Mouse (Mus musculus): ENCODE measurements around the gene Ssna1. TPM values are rescaled to one million over a fixed set of nuclear protein-coding genes. Genes with fewer than 3 reads are reported as not detected.

The Ssna1 gene
- polyA plus RNA-seq, 1 experiment from 2014 or later: 157 TPM

DNA sequence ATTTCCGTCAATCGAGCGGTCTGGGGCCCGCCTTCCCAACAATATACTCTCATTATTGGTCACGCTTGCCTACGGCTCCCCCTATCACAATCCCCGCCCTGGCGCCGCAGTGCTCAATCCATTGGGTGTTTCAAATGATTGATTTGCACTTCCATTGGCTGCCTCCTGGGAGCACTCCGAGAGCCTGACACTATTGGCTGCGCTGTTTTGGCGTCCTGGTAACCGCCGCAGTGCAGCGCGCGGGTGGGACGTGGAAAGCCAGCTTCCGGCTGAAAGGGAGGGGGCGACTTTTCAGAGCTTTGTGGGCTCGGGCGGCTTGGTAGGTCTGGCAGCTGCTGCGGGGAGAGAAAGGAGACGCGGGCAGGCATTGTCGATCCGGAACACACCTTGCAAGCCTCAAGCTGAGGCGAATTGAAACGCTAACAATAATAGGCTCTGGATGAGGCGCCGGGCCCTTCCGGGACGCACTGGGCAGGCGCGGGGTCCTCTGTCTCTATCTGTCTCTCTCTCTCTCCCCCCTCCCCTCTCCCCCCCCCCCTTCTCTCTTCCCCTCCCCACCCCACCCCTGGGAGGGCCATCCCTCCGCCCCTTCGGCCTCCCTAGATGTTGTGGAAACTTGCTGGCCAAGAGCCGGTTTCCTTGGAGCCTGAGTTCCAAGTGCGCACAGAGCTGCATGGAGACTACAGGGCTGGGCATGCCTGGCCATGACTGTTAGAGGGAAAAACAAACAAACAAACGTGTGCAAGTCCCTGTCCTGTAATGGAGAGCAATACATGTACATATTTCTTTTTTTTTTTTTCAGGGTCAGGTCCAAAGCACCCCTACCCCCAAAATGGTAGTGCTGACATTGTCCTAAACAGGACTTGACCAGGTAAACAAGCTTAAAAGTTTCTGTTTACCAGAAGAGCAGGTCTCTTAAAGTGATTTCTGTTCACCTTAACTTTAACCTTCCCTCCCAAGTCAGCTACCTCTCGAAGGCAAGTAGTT, 47.2 kb downstream of the Ssna1 start:
- Histone ChIP-seq H3K4me1 (ENCODE audit: control insufficient read depth, insufficient read depth, low read length) (peaks cover 12% of the 10 kb centered on the region), H3K27ac (ENCODE audit: low read length) (peak overlapping the region; percentile 99), H3K4me3 (ENCODE audit: low read length) (peak overlapping the region; percentile 80), H3K9me3 (replicated peaks; ENCODE audit: control insufficient read depth, low read length) (no peaks in the 10 kb centered on the region), H3K27me3 (ENCODE audit: control insufficient read depth, insufficient read depth, low read length) (no peaks in the 10 kb centered on the region), H3K36me3 (ENCODE audit: control insufficient read depth, insufficient read depth) (peaks cover 7% of the 10 kb centered on the region; the same call in 1 of the 2 replicates), H3K9ac (ENCODE audit: low read length) (peak overlapping the region; percentile 81), H3K4me2 (ENCODE audit: low read depth, low read length) (peak overlapping the region; percentile 65)
- WGBS: 2% methylated on average over 41 of the region's 41 CpGs
- ATAC-seq (replicated peaks; ENCODE audit: extremely low read depth, insufficient read depth, low FRiP score): peak; percentile 93

DNA sequence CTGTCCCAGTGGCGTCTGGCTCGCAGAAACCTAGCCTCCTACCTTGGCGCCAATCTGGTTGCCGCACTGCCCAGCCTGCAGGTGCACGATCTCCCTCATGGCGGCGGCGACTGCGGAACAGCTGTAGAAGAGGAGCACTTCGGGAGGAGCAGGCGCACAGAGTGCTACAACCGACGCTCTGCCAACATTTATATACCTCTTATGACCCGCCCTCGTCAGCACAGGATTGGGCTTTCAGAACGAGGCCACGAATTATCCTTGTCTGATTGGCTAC, 47.8 kb downstream of the Ssna1 start, which contains the start of gene Tubb4b:
TSS of gene Tubb4b (minus strand) at position 211 of the 274 bp plus-strand sequence.
- Histone ChIP-seq H3K27me3 (ENCODE audit: control insufficient read depth, insufficient read depth, low read length) (no peaks in the 10 kb centered on the region), H3K9me3 (replicated peaks; ENCODE audit: control insufficient read depth, low read length) (no peaks in the 10 kb centered on the region), H3K4me2 (ENCODE audit: low read depth, low read length) (peak within 1 kb of the TSS; percentile 98), H3K27ac (ENCODE audit: low read length) (peak within 1 kb of the TSS; percentile 99), H3K4me1 (ENCODE audit: control insufficient read depth, insufficient read depth, low read length) (peaks cover 12% of the 10 kb centered on the region), H3K36me3 (ENCODE audit: control insufficient read depth, insufficient read depth) (peaks cover 7% of the 10 kb centered on the region; the same call in 1 of the 2 replicates), H3K4me3 (ENCODE audit: low read length) (peak within 1 kb of the TSS; percentile 80), H3K9ac (ENCODE audit: low read length) (peak within 1 kb of the TSS; percentile 89)
- under 1% methylated on average over 17 of the region's 17 CpGs for WGBS
- no peak for ATAC-seq (replicated peaks; ENCODE audit: extremely low read depth, insufficient read depth, low FRiP score)

DNA sequence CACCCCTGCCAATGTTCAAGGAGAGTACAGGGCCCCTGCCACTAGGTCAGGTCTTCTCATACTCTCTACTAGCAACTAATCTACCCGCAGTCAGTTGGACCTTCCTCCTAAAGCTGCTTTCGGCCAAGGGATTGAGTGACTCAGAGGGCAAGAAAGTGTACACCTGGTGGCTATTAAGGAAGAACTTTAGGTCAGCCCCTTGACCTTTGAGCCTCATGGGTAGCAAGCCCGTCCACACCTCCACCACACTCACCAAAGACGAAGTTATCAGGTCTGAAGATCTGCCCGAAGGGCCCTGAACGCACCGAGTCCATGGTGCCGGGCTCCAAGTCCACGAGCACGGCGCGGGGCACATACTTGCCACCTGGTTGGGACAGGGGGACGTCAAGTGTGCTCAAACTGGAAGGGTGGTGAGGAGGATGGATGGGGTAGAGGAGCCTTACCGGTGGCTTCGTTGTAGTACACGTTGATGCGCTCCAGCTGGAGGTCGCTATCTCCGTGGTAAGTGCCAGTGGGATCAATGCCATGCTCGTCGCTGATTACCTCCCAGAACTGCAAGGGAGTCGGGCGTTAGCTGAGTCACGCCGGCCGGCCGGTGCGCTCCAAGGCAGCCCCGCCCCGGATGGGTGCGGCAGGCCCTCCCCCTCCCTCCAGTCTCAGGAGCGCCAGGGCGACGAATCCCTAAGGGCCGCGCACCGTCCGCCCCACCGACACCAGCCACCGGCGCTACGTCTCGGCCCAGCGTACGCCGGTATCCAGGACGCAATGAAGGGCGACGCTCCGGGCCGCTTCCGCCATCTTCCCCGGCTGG, 48.4 kb downstream of the Ssna1 start:
- Histone ChIP-seq H3K9ac (ENCODE audit: low read length) (peak overlapping the region; percentile 89), H3K36me3 (ENCODE audit: control insufficient read depth, insufficient read depth) (peaks cover 7% of the 10 kb centered on the region; the same call in 1 of the 2 replicates), H3K4me3 (ENCODE audit: low read length) (peak overlapping the region; percentile 80), H3K27me3 (ENCODE audit: control insufficient read depth, insufficient read depth, low read length) (no peaks in the 10 kb centered on the region), H3K9me3 (replicated peaks; ENCODE audit: control insufficient read depth, low read length) (no peaks in the 10 kb centered on the region), H3K27ac (ENCODE audit: low read length) (peak overlapping the region; percentile 94), H3K4me1 (ENCODE audit: control insufficient read depth, insufficient read depth, low read length) (peaks cover 12% of the 10 kb centered on the region), H3K4me2 (ENCODE audit: low read depth, low read length) (peak overlapping the region; percentile 98)
- peak; percentile 33 for ATAC-seq (replicated peaks; ENCODE audit: extremely low read depth, insufficient read depth, low FRiP score)
- WGBS: 1% methylated on average over 52 of the region's 53 CpGs

DNA sequence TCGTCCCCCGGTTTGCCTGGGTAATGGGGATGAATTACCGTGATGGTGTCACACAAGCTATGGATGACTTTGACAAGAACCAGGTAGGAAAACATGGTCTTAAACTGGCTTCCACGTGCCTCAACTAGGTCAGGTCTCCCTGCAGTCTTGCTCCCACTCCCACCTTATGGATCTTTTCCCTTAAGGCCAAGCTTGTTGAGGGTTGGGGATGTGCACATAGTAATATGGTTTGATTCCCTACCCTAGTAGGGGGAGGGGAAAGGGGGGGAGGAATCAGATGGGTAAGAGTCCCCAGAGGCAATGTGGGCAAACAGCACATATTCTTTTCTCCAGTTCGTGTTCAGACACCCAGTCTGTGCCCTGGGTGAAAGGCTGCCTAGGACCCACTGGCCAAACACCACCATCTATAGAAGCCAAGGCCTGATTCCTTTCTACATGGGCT, 50.9 kb downstream of the Ssna1 start:
- Histone ChIP-seq H3K4me2 (ENCODE audit: low read depth, low read length) (no peak overlapping the region), H3K27me3 (ENCODE audit: control insufficient read depth, insufficient read depth, low read length) (no peaks in the 10 kb centered on the region), H3K27ac (ENCODE audit: low read length) (no peak overlapping the region), H3K36me3 (ENCODE audit: control insufficient read depth, insufficient read depth) (peaks cover 7% of the 10 kb centered on the region; the same call in 1 of the 2 replicates), H3K4me3 (ENCODE audit: low read length) (no peak overlapping the region), H3K4me1 (ENCODE audit: control insufficient read depth, insufficient read depth, low read length) (peaks cover 12% of the 10 kb centered on the region), H3K9ac (ENCODE audit: low read length) (no peak overlapping the region), H3K9me3 (replicated peaks; ENCODE audit: control insufficient read depth, low read length) (no peaks in the 10 kb centered on the region)
- ATAC-seq (replicated peaks; ENCODE audit: extremely low read depth, insufficient read depth, low FRiP score): no peak
- WGBS: 70% methylated on average over 5 of the region's 5 CpGs

Other genes with a start within 250 kb of the Ssna1 start
- 59.3 and 62.9 TPM in 2 replicates for gene Nsmf, start 218.1 kb downstream of the Ssna1 start, polyA plus RNA-seq (2015; fragmentation: Nextera tagmentation; extraction: Ambion mirVana)
- gene Entpd8, start 192.1 kb downstream of the Ssna1 start, polyA plus RNA-seq (2015; fragmentation: Nextera tagmentation; extraction: Ambion mirVana): 0.30 TPM in 1 of 2 replicates, not detected in the other
- gene Noxa1, start 177.3 kb downstream of the Ssna1 start, polyA plus RNA-seq (2015; fragmentation: Nextera tagmentation; extraction: Ambion mirVana): 0.19 TPM in 1 of 2 replicates, not detected in the other
- gene Nrarp, start 91.7 kb downstream of the Ssna1 start, polyA plus RNA-seq (2015; fragmentation: Nextera tagmentation; extraction: Ambion mirVana): 16.2 and 18.1 TPM in 2 replicates
- gene Tor4a, start 75.6 kb downstream of the Ssna1 start, polyA plus RNA-seq (2015; fragmentation: Nextera tagmentation; extraction: Ambion mirVana): 8.5 and 10.0 TPM in 2 replicates
- 79.1 and 81.9 TPM in 2 replicates for gene Nelfb, start 60.9 kb downstream of the Ssna1 start, polyA plus RNA-seq (2015; fragmentation: Nextera tagmentation; extraction: Ambion mirVana)
- gene Stpg3, start 57.8 kb downstream of the Ssna1 start, polyA plus RNA-seq (2015; fragmentation: Nextera tagmentation; extraction: Ambion mirVana): not detected in 2 replicates
- 1.1 TPM in 1 of 2 replicates, not detected in the other for gene Fam166a, start 53.7 kb downstream of the Ssna1 start, polyA plus RNA-seq (2015; fragmentation: Nextera tagmentation; extraction: Ambion mirVana)
- 474 and 482 TPM in 2 replicates for gene Tubb4b, start 47.7 kb downstream of the Ssna1 start, polyA plus RNA-seq (2015; fragmentation: Nextera tagmentation; extraction: Ambion mirVana)
- gene Slc34a3, start 38.1 kb downstream of the Ssna1 start, polyA plus RNA-seq (2015; fragmentation: Nextera tagmentation; extraction: Ambion mirVana): not detected in 2 replicates
- gene Rnf224, start 35.7 kb downstream of the Ssna1 start, polyA plus RNA-seq (2015; fragmentation: Nextera tagmentation; extraction: Ambion mirVana): not detected in 2 replicates
- gene Rnf208, start 30.2 kb downstream of the Ssna1 start, polyA plus RNA-seq (2015; fragmentation: Nextera tagmentation; extraction: Ambion mirVana): 3.7 and 5.2 TPM in 2 replicates
- gene Cysrt1, start 30.0 kb downstream of the Ssna1 start, polyA plus RNA-seq (2015; fragmentation: Nextera tagmentation; extraction: Ambion mirVana): 0.17 TPM in 1 of 2 replicates, not detected in the other
- gene AL732309.1, start 25.6 kb downstream of the Ssna1 start, polyA plus RNA-seq (2015; fragmentation: Nextera tagmentation; extraction: Ambion mirVana): 2.2 and 3.1 TPM in 2 replicates
- 15.1 and 16.4 TPM in 2 replicates for gene Tmem203, start 17.0 kb downstream of the Ssna1 start, polyA plus RNA-seq (2015; fragmentation: Nextera tagmentation; extraction: Ambion mirVana)
- 4.3 and 5.9 TPM in 2 replicates for gene Tprn, start 9.8 kb downstream of the Ssna1 start, polyA plus RNA-seq (2015; fragmentation: Nextera tagmentation; extraction: Ambion mirVana)
- 80.5 and 86.6 TPM in 2 replicates for gene Anapc2, start within 50 bp of the Ssna1 start, polyA plus RNA-seq (2015; fragmentation: Nextera tagmentation; extraction: Ambion mirVana)
- not detected in 2 replicates for gene Tmem210, start 15.7 kb upstream of the Ssna1 start, polyA plus RNA-seq (2015; fragmentation: Nextera tagmentation; extraction: Ambion mirVana)
- gene Lrrc26, start 17.5 kb upstream of the Ssna1 start, polyA plus RNA-seq (2015; fragmentation: Nextera tagmentation; extraction: Ambion mirVana): 0.89 and 1.2 TPM in 2 replicates
- gene Grin1, start 46.7 kb upstream of the Ssna1 start, polyA plus RNA-seq (2015; fragmentation: Nextera tagmentation; extraction: Ambion mirVana): 0.14 TPM in 1 of 2 replicates, not detected in the other
- gene Man1b1, start 59.9 kb upstream of the Ssna1 start, polyA plus RNA-seq (2015; fragmentation: Nextera tagmentation; extraction: Ambion mirVana): 24.7 and 28.4 TPM in 2 replicates
- 10.3 and 10.6 TPM in 2 replicates for gene Dpp7, start 83.9 kb upstream of the Ssna1 start, polyA plus RNA-seq (2015; fragmentation: Nextera tagmentation; extraction: Ambion mirVana)
- 18.8 and 19.3 TPM in 2 replicates for gene Uap1l1, start 93.2 kb upstream of the Ssna1 start, polyA plus RNA-seq (2015; fragmentation: Nextera tagmentation; extraction: Ambion mirVana)
- 21.1 and 22.5 TPM in 2 replicates for gene Sapcd2, start 99.9 kb upstream of the Ssna1 start, polyA plus RNA-seq (2015; fragmentation: Nextera tagmentation; extraction: Ambion mirVana)
- 3.4 and 4.0 TPM in 2 replicates for gene Entpd2, start 123.4 kb upstream of the Ssna1 start, polyA plus RNA-seq (2015; fragmentation: Nextera tagmentation; extraction: Ambion mirVana)
- 30.8 TPM in 2 replicates for gene Npdc1, start 126.9 kb upstream of the Ssna1 start, polyA plus RNA-seq (2015; fragmentation: Nextera tagmentation; extraction: Ambion mirVana)
- 0.35 and 0.46 TPM in 2 replicates for gene Fut7, start 150.8 kb upstream of the Ssna1 start, polyA plus RNA-seq (2015; fragmentation: Nextera tagmentation; extraction: Ambion mirVana)
- 5.4 and 5.8 TPM in 2 replicates for gene Abca2, start 156.3 kb upstream of the Ssna1 start, polyA plus RNA-seq (2015; fragmentation: Nextera tagmentation; extraction: Ambion mirVana)
- 8.0 and 17.9 TPM in 2 replicates for gene Clic3, start 184.4 kb upstream of the Ssna1 start, polyA plus RNA-seq (2015; fragmentation: Nextera tagmentation; extraction: Ambion mirVana)
- 37.6 and 40.4 TPM in 2 replicates for gene Paxx, start 188.7 kb upstream of the Ssna1 start, polyA plus RNA-seq (2015; fragmentation: Nextera tagmentation; extraction: Ambion mirVana)
- gene Ptgds, start 197.6 kb upstream of the Ssna1 start, polyA plus RNA-seq (2015; fragmentation: Nextera tagmentation; extraction: Ambion mirVana): 192 and 202 TPM in 2 replicates
- gene Lcn12, start 221.5 kb upstream of the Ssna1 start, polyA plus RNA-seq (2015; fragmentation: Nextera tagmentation; extraction: Ambion mirVana): not detected in 2 replicates
- gene Fbxw5, start 228.3 kb upstream of the Ssna1 start, polyA plus RNA-seq (2015; fragmentation: Nextera tagmentation; extraction: Ambion mirVana): 92.1 and 97.8 TPM in 2 replicates
- 3.9 and 4.3 TPM in 2 replicates for gene C8g, start 229.3 kb upstream of the Ssna1 start, polyA plus RNA-seq (2015; fragmentation: Nextera tagmentation; extraction: Ambion mirVana)

All from heart, embryonic 16.5 days (tissue).